Mouse (Mus musculus) retina, postnatal 1 day (tissue): ENCODE measurements around the gene Atf6.

ENCODE experiments used
- DNase-seq: peaks from one replicate; pipeline ENCODE4 v3.0.0-alpha.2; 2012

The Atf6 gene

GRCm38 (mm10) chr1:170844380-170844779 is 23.2 kb downstream of the Atf6 start:
- DNase-seq: peak; percentile 75

GRCm38 (mm10) chr1:170839685-170840084 is 27.9 kb downstream of the Atf6 start:
- DNase-seq: peak; percentile 57

GRCm38 (mm10) chr1:170834756-170835155 is 32.8 kb downstream of the Atf6 start:
- DNase-seq: no peak

DNA sequence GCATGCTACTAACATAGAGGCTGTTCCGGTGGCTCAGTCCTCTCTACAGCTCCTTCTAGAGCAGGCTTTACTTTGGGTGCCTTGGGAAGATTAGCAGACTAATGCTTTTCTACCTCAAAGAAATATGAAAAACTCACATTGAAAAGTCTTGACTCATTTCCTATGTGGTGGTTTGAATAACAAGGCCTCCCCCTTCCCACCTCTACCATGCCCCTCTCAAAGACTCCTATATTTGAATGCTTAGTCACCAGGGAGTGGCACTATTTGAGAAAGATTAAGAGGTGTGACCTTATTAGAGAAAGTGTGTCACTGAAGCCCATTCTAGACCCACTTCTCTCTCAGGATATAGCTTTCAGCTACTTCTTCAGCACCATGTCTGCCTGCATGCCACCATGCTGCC is 37.8 kb downstream of the Atf6 start:
- no peak for DNase-seq

- DNase-seq: no peak
Measured at GRCm38 (mm10) chr1:170829344-170829743, 38.2 kb downstream of the Atf6 start.

GRCm38 (mm10) chr1:170820103-170820814 is 47.3 kb downstream of the Atf6 start:
- no peak for DNase-seq

GRCm38 (mm10) chr1:170815287-170816004 is 52.1 kb downstream of the Atf6 start:
- DNase-seq: no peak

GRCm38 (mm10) chr1:170812822-170813221 is 54.7 kb downstream of the Atf6 start:
- peak; percentile 52 for DNase-seq

DNA sequence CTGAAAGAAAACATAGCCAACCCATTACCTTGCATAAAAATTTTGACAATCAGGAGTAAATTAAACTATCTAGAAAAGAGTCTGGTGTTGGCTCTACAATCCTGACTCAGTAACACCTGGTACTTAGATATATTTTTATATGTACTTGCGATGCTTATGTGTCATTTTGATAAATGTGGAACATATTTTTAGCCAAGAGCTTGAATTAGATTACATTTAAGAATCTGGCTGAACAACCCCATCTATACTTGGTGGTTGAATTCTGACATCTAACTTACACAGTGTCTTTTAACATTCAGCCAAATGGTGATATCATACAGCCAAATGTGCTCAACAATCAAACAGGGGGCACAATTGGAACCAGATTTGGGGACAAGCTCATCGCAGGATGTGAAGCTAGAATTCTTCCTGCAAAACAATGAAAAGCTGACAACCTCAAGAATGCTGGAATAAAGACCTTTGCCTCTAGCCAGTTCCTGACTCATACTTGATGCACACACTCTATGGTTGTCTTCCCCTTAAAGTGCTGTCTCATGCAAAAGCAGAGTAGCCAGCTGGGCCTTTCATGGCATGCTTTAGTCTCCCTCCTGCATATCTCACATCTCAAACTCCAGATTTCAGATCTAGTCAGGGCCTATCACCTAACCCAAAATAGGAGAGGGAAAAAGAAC is 59.8 kb downstream of the Atf6 start:
- no peak for DNase-seq

DNA sequence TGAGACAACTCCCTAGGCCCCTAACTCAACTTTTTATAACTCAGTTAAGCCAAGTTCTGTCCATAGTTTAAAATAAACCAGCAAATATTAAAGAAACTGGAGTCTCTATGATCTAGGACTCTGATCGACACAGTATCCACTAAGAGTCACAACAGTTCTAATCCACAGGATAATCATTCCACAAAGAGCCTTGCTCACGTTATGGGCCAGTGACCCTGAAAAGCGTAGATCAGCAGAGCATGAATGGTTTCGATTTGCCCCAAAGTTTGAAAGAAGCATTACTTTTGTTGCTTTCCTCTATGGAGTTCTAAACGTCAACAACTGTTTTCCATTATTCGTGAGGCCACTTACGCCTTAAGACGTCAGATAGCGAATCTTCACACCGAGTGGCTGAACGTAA is 62.9 kb downstream of the Atf6 start:
- no peak for DNase-seq

- DNase-seq: no peak
Measured at GRCm38 (mm10) chr1:170802669-170803068, 64.9 kb downstream of the Atf6 start.

GRCm38 (mm10) chr1:170800694-170801093 is 66.9 kb downstream of the Atf6 start:
- no peak for DNase-seq

GRCm38 (mm10) chr1:170795741-170796347 is 71.7 kb downstream of the Atf6 start:
- no peak for DNase-seq

DNA sequence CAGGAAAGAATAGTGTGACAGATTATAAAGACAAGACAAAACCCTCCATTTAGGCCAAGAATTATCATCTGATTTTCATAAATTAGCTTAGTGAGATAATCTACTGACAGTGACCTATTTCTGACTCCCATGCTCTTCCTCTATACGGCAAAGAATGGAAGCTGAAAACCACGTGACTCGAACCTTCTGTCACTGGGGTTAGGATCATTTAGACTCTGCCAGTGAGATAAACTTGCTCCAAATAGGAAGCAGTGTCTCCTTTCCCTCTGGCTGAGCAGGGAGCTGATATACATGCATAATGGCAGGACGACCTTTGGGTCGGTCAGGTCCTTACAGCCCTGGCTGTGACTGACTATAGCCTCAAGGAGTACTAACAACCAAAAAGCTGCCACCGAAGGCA is 76.0 kb downstream of the Atf6 start:
- peak; percentile 83 for DNase-seq

GRCm38 (mm10) chr1:170791001-170791400 is 76.6 kb downstream of the Atf6 start:
- no peak for DNase-seq

DNA sequence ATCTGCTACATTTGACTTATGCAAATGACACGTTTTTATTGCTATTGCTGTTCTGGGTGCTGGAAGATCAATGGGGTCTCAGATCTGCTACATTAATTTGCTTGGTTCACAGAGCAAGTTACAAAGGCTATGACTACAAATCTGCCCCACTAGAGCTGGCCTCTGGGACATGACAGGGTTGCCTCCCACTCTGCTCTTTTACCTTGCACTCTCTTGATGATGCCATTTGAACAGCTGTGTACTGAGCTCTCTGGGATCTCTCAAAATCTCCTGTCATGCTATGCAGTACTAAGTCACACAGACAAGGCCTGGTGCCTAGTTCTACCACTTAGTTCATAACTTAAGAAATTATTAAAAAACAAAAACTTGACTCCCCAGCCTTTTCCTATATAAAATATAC is 79.9 kb downstream of the Atf6 start:
- no peak for DNase-seq

- DNase-seq: no peak
Measured at GRCm38 (mm10) chr1:170786570-170787341, 80.8 kb downstream of the Atf6 start.

- DNase-seq: no peak
Measured at GRCm38 (mm10) chr1:170777688-170778087, 89.9 kb downstream of the Atf6 start.

DNA sequence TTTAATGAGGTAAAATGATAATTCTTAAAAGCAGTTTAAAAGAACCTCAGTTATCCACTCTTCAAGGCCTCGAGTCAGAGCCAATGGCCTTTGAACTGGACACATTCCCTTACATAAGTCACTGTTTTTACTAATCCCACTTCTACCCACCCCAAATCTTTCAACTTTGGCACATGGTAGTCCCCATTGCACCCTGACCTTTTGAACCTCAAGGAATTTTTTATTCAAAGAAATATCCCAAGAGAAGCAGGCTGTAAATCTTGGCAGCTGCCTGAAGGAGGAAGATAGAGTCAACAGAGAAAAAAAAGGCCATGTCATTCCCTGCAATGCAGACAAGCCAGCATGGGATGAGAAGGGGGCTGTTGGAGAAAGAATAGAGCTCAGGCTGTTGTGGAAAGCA is 93.1 kb downstream of the Atf6 start:
- DNase-seq: no peak

DNA sequence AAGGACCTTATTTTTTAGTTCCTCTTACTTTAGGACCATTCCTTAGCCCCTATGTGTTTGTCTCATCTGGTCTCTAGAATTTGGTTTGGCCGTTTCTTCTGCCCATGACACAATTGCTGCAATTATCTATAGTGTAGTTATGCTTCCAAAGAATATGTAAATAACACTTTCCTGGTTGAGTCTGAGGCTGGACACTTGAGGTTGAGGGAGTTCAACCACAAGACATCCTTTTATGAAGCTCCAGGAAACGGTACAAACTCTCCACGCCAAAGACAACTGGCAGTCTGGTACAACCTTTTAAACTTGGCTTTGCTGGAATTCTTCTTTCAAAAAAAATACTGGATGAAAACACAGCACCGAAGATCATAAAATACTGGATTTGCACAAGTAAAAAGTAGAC is 94.1 kb downstream of the Atf6 start:
- no peak for DNase-seq

GRCm38 (mm10) chr1:170771437-170772003 is 96.1 kb downstream of the Atf6 start:
- DNase-seq: no peak

GRCm38 (mm10) chr1:170770691-170771090 is 96.9 kb downstream of the Atf6 start:
- no peak for DNase-seq
